Mouse (Mus musculus) spleen, postnatal 0 days (tissue): ENCODE results near the gene Selenop. TPM values are rescaled to one million over a fixed set of nuclear protein-coding genes. Genes with fewer than 3 reads are reported as not detected.

ENCODE experiments used
- polyA plus RNA-seq: library from polyadenylated mRNA; unstranded; fragments of >200 nt; fragmentation: Nextera tagmentation; extraction: Ambion mirVana; gene quantifications from 2 replicates; pipeline ENCODE4 v1.2.1, GENCODE M21; 2015

The Selenop gene
- 140 and 215 TPM in 2 replicates for polyA plus RNA-seq

GRCm38 (mm10) chr15:3268247-3268646, at the start of gene Selenop:
Selenop (plus strand) TSS chr15:3268547.

GRCm38 (mm10) chr15:3303426-3303825, 35.1 kb downstream of the Selenop start, which contains the start of gene Ccdc152:
Ccdc152 (minus strand) TSS chr15:3303526.

Other genes with a start within 250 kb of the Selenop start
- 0.59 and 1.2 TPM in 2 replicates for gene Ccdc152, start 35.0 kb downstream of the Selenop start, polyA plus RNA-seq